Mouse (Mus musculus): ENCODE results near the gene Mroh2b.

Gene Mroh2b

GRCm38 (mm10) chr15:4898437-4898836, at the start of gene Mroh2b:
Gene Mroh2b, plus strand, starts transcription at chr15:4898737.
- DNase-seq, result no peak

GRCm38 (mm10) chr15:4850015-4850414, 48.5 kb upstream of the Mroh2b start:
- DNase-seq, result no peak

- DNase-seq, result no peak
These were observed 3.6 kb upstream of the Mroh2b start for GRCm38 (mm10) chr15:4894962-4895361.

- DNase-seq, result no peak
These were observed 36.2 kb downstream of the Mroh2b start for GRCm38 (mm10) chr15:4934731-4935130.

- DNase-seq, result no peak
These were observed 74.8 kb downstream of the Mroh2b start for GRCm38 (mm10) chr15:4973355-4973754.

- DNase-seq, result no peak
These were observed 104.4 kb downstream of the Mroh2b start for GRCm38 (mm10) chr15:5002903-5003302.

GRCm38 (mm10) chr15:5003503-5004196, 105.1 kb downstream of the Mroh2b start:
- no peak for DNase-seq

GRCm38 (mm10) chr15:5009644-5010107, 111.1 kb downstream of the Mroh2b start:
- DNase-seq, result no peak
